Mouse (Mus musculus) spleen, adult 12 weeks (tissue): ENCODE results near the gene Tcl1b1.
"Not testable (repeated sequence)": the region's sequence is repeated elsewhere in the genome, so short reads cannot be mapped to it uniquely, and the experiment has no call there.

Source experiments
- DNase-seq: peaks from one replicate; pipeline ENCODE4 v3.0.0; 2022; ENCODE audit warnings: low spot score

Gene Tcl1b1

GRCm38 (mm10) chr12:105199684-105200497 lies 40.4 kb downstream of the Tcl1b1 start:
- DNase-seq: not testable (repeated sequence)

GRCm38 (mm10) chr12:105201657-105202056 lies 42.2 kb downstream of the Tcl1b1 start, which contains the start of gene Tcl1b4:
Gene Tcl1b4, plus strand, starts transcription at chr12:105201957.
- not testable (repeated sequence) for DNase-seq

- no peak for DNase-seq
Observed at GRCm38 (mm10) chr12:105207071-105207470, 47.6 kb downstream of the Tcl1b1 start.

GRCm38 (mm10) chr12:105208441-105208840 lies 49.0 kb downstream of the Tcl1b1 start:
- no peak for DNase-seq

GRCm38 (mm10) chr12:105209231-105209630 lies 49.7 kb downstream of the Tcl1b1 start:
- no peak for DNase-seq
